Mouse (Mus musculus): ENCODE measurements around the gene S100a16. TPM values are rescaled to one million over a fixed set of nuclear protein-coding genes. Genes with fewer than 3 reads are reported as not detected.

S100a16 gene
- total and polyA plus RNA-seq, 2 experiments from 2014 or later = 39.4 to 74.4 TPM

DNA sequence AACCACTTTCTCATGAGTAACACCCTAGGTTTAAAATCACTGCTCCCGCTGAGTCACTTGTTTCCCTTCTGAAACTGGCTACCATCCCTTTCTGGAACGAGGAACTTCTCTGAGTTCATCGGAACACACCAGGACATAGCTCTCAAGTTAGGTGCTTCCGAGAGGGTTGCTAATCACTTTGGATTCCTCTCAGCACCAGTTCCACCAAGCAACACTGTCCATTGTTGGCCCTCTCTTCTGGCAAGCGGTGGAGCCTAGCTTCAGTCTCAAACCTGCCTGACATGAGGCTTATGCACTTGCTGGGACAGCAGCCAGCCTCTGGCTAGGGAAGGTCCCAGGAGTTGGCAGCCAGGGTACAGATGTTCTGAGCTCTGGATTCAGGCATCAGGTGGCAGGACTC lies 37.6 kb downstream of the S100a16 start:
- no peak for DNase-seq
- no peaks in the 10 kb centered on the region for H3K9me3 ChIP-seq (ENCODE audit: low read length)
- H3K4me2 ChIP-seq (ENCODE audit: low read depth) = no peak overlapping the region
- no peak for TF ChIP-seq CTCF (IDR thresholded peaks at IDR 0.05; ENCODE audit: low read depth)
- ATAC-seq = no peak
- no peaks in the 10 kb centered on the region for H3K36me3 ChIP-seq (ENCODE audit: insufficient read depth)
- no peak overlapping the region for H3K27ac ChIP-seq (ENCODE audit: low read depth, low read length)
- H3K4me3 ChIP-seq (ENCODE audit: low read depth, low read length) = no peak overlapping the region
- H3K9ac ChIP-seq = no peak overlapping the region
- no peaks in the 10 kb centered on the region for H3K27me3 ChIP-seq (ENCODE audit: insufficient read depth, low read length)
- WGBS = 79% methylated on average over 5 of the region's 5 CpGs
- H3K4me1 ChIP-seq (ENCODE audit: insufficient read depth) = no peaks in the 10 kb centered on the region

DNA sequence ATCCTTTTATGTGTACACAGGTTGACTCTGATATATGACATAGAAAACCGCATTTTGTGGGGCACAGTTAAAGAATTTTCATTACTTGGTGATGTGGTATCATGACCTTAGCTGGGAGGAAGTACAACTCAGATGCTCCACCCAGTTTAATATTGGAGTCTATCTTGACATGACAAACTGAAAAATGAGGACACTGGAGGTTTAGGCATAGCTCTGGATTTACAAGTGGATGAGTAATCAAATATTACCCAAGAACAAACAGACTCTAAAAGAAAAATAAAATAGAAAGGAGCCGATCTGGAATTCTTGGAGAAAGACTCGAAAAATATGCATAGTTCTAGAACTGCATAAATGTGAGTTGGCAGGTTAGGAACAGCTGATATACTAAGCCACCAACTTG lies 38.3 kb downstream of the S100a16 start:
- no peak for DNase-seq
- TF ChIP-seq CTCF (IDR thresholded peaks at IDR 0.05; ENCODE audit: low read depth) = no peak

DNA sequence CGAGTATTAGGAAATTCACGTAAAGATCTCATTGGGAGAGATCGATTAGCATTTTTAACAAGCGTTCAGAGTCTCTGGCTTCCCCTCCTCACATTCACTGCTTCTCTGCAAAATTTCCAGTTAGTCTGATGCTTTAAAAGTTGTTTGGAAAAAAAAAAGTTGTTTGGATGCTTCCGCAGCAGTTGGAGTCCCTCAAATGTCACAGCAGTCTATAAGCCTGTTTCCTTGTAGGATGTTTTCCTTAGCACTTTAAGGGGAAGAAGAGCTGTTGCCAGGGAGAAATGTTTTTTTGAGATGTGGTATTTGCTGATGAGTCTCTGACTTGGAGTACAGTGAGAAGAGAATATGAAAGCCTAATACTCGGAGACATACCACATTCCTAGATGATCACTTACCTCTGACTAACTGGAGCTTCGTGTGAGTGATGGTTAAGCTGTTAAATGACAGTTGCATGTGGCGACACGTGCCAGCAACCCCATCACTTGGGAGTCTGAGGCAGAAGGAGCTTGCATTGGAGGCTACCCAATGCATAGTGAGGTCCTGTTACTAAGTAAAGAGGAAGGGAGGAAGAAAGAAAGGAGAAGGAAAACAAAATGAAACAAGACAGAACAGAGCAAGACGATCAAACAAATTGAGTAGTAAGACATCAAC lies 39.4 kb downstream of the S100a16 start:
- DNase-seq (no peak), ATAC-seq (no peak; the same call in 1 of the 2 replicates)
- Histone ChIP-seq H3K4me1 (ENCODE audit: insufficient read depth) (no peaks in the 10 kb centered on the region), H3K4me3 (ENCODE audit: low read depth, low read length) (no peak overlapping the region), H3K27ac (ENCODE audit: low read depth, low read length) (no peak overlapping the region), H3K27me3 (ENCODE audit: insufficient read depth, low read length) (no peaks in the 10 kb centered on the region), H3K4me2 (ENCODE audit: low read depth) (no peak overlapping the region), H3K9ac (no peak overlapping the region), H3K36me3 (ENCODE audit: insufficient read depth) (no peaks in the 10 kb centered on the region), H3K9me3 (ENCODE audit: low read length) (no peaks in the 10 kb centered on the region)
- WGBS = 58% methylated on average over 10 of the region's 10 CpGs
- no peak for TF ChIP-seq CTCF (IDR thresholded peaks at IDR 0.05; ENCODE audit: low read depth)

More for the DNA sequence above, 38.3 kb downstream of the S100a16 start:
- H3K9ac ChIP-seq = no peak overlapping the region
- no peaks in the 10 kb centered on the region for H3K36me3 ChIP-seq (ENCODE audit: insufficient read depth)
- WGBS = 90% methylated on average over 3 of the region's 3 CpGs
- H3K4me3 ChIP-seq (ENCODE audit: low read depth, low read length) = no peak overlapping the region
- H3K4me2 ChIP-seq (ENCODE audit: low read depth) = no peak overlapping the region
- H3K27ac ChIP-seq (ENCODE audit: low read depth, low read length) = no peak overlapping the region
- H3K4me1 ChIP-seq (ENCODE audit: insufficient read depth) = no peaks in the 10 kb centered on the region
- no peaks in the 10 kb centered on the region for H3K27me3 ChIP-seq (ENCODE audit: insufficient read depth, low read length)
- H3K9me3 ChIP-seq (ENCODE audit: low read length) = no peaks in the 10 kb centered on the region
- no peak for ATAC-seq

DNA sequence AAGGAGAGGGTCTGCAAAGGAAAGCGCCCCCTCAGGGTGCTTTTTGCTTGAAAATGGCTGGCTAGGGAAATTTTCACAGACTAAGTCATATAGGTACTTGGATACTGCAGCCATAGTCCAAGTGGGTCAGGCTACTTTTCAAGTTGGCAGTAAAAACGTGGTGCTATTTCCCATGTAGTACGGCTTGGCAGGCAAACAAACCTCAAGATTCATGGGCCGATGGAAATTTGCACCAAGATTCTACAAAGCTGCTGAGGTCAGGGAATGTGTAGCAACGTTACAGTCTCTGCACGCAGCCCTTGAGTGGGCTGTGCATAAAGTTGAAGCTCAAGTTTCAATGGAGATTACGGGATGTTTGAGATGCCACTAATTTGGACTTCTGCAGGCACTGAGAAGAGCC lies 42.4 kb downstream of the S100a16 start:
- no peak for TF ChIP-seq CTCF (IDR thresholded peaks at IDR 0.05; ENCODE audit: low read depth)
- no peak overlapping the region for H3K4me3 ChIP-seq (ENCODE audit: low read depth, low read length)
- 78% methylated on average over 7 of the region's 7 CpGs for WGBS
- H3K27me3 ChIP-seq (ENCODE audit: insufficient read depth, low read length) = no peaks in the 10 kb centered on the region
- no peaks in the 10 kb centered on the region for H3K36me3 ChIP-seq (ENCODE audit: insufficient read depth)
- ATAC-seq (no peak), DNase-seq (no peak)
- H3K4me1 ChIP-seq (ENCODE audit: insufficient read depth) = no peaks in the 10 kb centered on the region
- H3K9me3 ChIP-seq (ENCODE audit: low read length) = no peaks in the 10 kb centered on the region
- H3K27ac ChIP-seq (ENCODE audit: low read depth, low read length) = no peak overlapping the region
- no peak overlapping the region for H3K9ac ChIP-seq
- no peak overlapping the region for H3K4me2 ChIP-seq (ENCODE audit: low read depth)

DNA sequence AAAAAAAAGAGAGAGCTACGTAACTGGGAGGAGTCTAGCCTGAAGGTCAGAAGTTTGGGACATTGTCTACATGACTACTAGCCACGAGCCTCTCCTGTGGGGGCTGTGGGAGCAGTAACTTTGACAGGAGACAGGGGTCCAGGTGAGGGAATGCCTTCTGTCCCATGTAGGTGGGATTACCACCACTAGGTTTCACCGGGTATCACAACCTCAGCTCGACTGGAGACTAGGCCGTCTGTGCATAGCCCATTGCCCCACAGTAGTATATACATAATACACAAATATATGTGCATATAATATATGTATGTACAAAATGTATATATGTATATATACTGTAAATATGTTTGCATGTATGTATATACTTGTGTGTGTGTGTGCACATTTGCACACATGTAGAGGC lies 44.1 kb downstream of the S100a16 start:
- Histone ChIP-seq H3K4me1 (ENCODE audit: insufficient read depth) (no peaks in the 10 kb centered on the region), H3K9ac (no peak overlapping the region), H3K4me3 (ENCODE audit: low read depth, low read length) (no peak overlapping the region), H3K36me3 (ENCODE audit: insufficient read depth) (no peaks in the 10 kb centered on the region), H3K9me3 (ENCODE audit: low read length) (no peaks in the 10 kb centered on the region), H3K27me3 (ENCODE audit: insufficient read depth, low read length) (no peaks in the 10 kb centered on the region), H3K27ac (ENCODE audit: low read depth, low read length) (no peak overlapping the region), H3K4me2 (ENCODE audit: low read depth) (no peak overlapping the region)
- DNase-seq (no peak), ATAC-seq (no peak)
- 95% methylated on average over 5 of the region's 5 CpGs for WGBS
- no peak for TF ChIP-seq CTCF (IDR thresholded peaks at IDR 0.05; ENCODE audit: low read depth)

DNA sequence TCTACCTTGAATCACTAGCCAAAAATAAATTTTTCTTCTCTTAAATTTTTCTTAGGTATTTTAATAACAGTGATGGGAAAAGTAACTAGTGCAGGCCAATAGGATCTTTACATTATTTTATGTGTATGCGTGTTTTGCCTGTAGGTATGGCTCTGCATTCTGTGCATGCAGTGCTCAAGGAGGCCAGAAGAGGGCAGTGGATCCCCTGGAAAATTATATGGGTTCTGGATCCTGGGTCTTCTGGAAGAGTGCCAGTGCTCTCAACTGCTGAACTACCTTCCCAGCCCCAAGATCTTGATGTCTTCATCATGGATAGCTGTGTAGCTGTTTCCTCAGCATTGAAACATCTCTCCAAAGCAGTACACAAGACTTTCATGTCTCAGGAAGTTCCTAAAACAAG lies 45.1 kb downstream of the S100a16 start:
- ATAC-seq = no peak

DNA sequence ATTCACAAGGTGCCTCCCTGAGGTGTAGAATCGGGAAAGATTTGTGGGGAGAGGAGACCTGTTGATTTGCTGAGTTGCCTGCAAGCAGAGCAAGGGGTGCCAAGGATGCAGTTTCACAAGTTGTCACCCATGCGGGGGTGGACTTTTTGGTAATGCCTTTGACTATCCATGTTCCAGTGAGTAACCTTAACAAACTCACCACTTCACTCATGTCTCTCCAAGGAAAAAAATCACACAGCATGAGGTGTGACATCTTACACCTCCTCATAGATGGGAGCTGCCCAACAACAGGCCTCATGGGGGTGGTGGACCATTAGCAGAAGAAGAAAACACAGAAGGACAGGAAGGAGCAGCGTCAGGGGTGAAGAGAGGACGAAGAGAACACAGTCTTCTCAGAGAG lies 45.5 kb downstream of the S100a16 start:
- no peak for ATAC-seq
- WGBS = 93% methylated on average over 4 of the region's 4 CpGs

More for the DNA sequence above, 45.1 kb downstream of the S100a16 start:
- DNase-seq = no peak
- H3K4me3 ChIP-seq (ENCODE audit: low read depth, low read length) = no peak overlapping the region
- no peak overlapping the region for H3K4me2 ChIP-seq (ENCODE audit: low read depth)
- no peaks in the 10 kb centered on the region for H3K36me3 ChIP-seq (ENCODE audit: insufficient read depth)
- H3K27ac ChIP-seq (ENCODE audit: low read depth, low read length) = no peak overlapping the region
- H3K4me1 ChIP-seq (ENCODE audit: insufficient read depth) = no peaks in the 10 kb centered on the region
- no peaks in the 10 kb centered on the region for H3K9me3 ChIP-seq (ENCODE audit: low read length)
- H3K9ac ChIP-seq = no peak overlapping the region
- no peaks in the 10 kb centered on the region for H3K27me3 ChIP-seq (ENCODE audit: insufficient read depth, low read length)
- WGBS = 94% methylated on average over 1 of the region's 1 CpGs
- TF ChIP-seq CTCF (IDR thresholded peaks at IDR 0.05; ENCODE audit: low read depth) = peak; percentile 34; the same call in 1 of the 2 replicates

More for the DNA sequence above, 45.5 kb downstream of the S100a16 start:
- TF ChIP-seq CTCF (IDR thresholded peaks at IDR 0.05; ENCODE audit: low read depth) = no peak
- Histone ChIP-seq H3K36me3 (ENCODE audit: insufficient read depth) (no peaks in the 10 kb centered on the region), H3K27me3 (ENCODE audit: insufficient read depth, low read length) (no peaks in the 10 kb centered on the region), H3K4me2 (ENCODE audit: low read depth) (no peak overlapping the region), H3K9ac (no peak overlapping the region), H3K9me3 (ENCODE audit: low read length) (no peaks in the 10 kb centered on the region), H3K4me3 (ENCODE audit: low read depth, low read length) (no peak overlapping the region), H3K4me1 (ENCODE audit: insufficient read depth) (no peaks in the 10 kb centered on the region), H3K27ac (ENCODE audit: low read depth, low read length) (no peak overlapping the region)
- no peak for DNase-seq

Measured in forebrain, postnatal 0 days (tissue).